Mouse (Mus musculus) lung, embryonic 15.5 days (tissue): ENCODE results near the gene 4930513O06Rik. TPM values are rescaled to one million over a fixed set of nuclear protein-coding genes. Genes with fewer than 3 reads are reported as not detected.

ENCODE experiments used
- polyA plus RNA-seq: library from polyadenylated mRNA; unstranded; fragments of >200 nt; fragmentation: Nextera tagmentation; extraction: Ambion mirVana; gene quantifications from 2 replicates; pipeline ENCODE4 v1.2.1, GENCODE M21; 2015

The 4930513O06Rik gene
- polyA plus RNA-seq, 1 experiment from 2014 or later = not detected

Other genes starting within 250 kb of the 4930513O06Rik start
- gene Nrk, start 171.8 kb upstream of the 4930513O06Rik start, polyA plus RNA-seq = 13.4 and 14.0 TPM in 2 replicates
- 0.20 and 0.21 TPM in 2 replicates for gene Serpina7, start 1.0 kb upstream of the 4930513O06Rik start, polyA plus RNA-seq
- 0.31 TPM in 1 of 2 replicates, not detected in the other for gene 4933428M09Rik, start 93.0 kb downstream of the 4930513O06Rik start, polyA plus RNA-seq
- gene Mum1l1, start 123.8 kb downstream of the 4930513O06Rik start, polyA plus RNA-seq = 37.4 and 38.0 TPM in 2 replicates
- not detected in 2 replicates for gene Trap1a, start 247.4 kb downstream of the 4930513O06Rik start, polyA plus RNA-seq